Mouse (Mus musculus) testis, adult 2 months (tissue): ENCODE results near the gene Fga. TPM values are rescaled to one million over a fixed set of nuclear protein-coding genes. Genes with fewer than 3 reads are reported as not detected.

Experiments
- H3K27ac ChIP-seq: fragments of 200-500 bp; 2 replicates; pipeline ENCODE4 v1.5.1; 2012; ENCODE audit warnings: low read depth, low read length; ENCODE audit not compliant: control insufficient read depth, insufficient read depth
- H3K27me3 ChIP-seq: fragments of 200-500 bp; 2 replicates; pipeline ENCODE4 v1.6.1; 2012; ENCODE audit warnings: mild to moderate bottlenecking, low read length, moderate library complexity; ENCODE audit not compliant: control insufficient read depth, insufficient read depth
- H3K36me3 ChIP-seq: fragments of 200-500 bp; 2 replicates; pipeline ENCODE4 v1.6.1; 2012; ENCODE audit warnings: mild to moderate bottlenecking, low read length; ENCODE audit not compliant: control insufficient read depth, insufficient read depth
- H3K4me1 ChIP-seq: fragments of 200-500 bp; 2 replicates; pipeline ENCODE4 v1.6.1; 2012; ENCODE audit warnings: low read length; ENCODE audit not compliant: control insufficient read depth, insufficient read depth
- H3K4me3 ChIP-seq: fragments of 200-500 bp; 2 replicates; pipeline ENCODE4 v1.5.1; 2012; ENCODE audit warnings: low read depth, mild to moderate bottlenecking, low read length, moderate library complexity, mixed read lengths; ENCODE audit not compliant: control insufficient read depth
- CTCF ChIP-seq: fragments of 200-500 bp; IDR thresholded peaks from 2 replicates; pipeline ENCODE4 v1.5.1; 2012; ENCODE audit warnings: low read depth, mild to moderate bottlenecking, inconsistent platforms, low read length, moderate library complexity; ENCODE audit not compliant: control insufficient read depth, insufficient read depth, insufficient replicate concordance
- POLR2A ChIP-seq: fragments of 200-500 bp; IDR thresholded peaks from 2 replicates; pipeline ENCODE4 v1.6.1; 2012; ENCODE audit warnings: low read depth, mild to moderate bottlenecking, inconsistent platforms, low read length, moderate library complexity; ENCODE audit not compliant: control insufficient read depth
- polyA plus RNA-seq: library from polyadenylated mRNA; depleted of rRNA; stranded (reverse); fragments of >200 nt; gene quantifications from 2 replicates; pipeline ENCODE4 v1.2.3, GENCODE M21; 2012

The Fga gene
- polyA plus RNA-seq, 1 experiment, result 0.06 TPM

- no peak for TF ChIP-seq POLR2A
- TF ChIP-seq CTCF, result no peak
- H3K36me3 ChIP-seq, result no peaks in the 10 kb centered on the region
- no peak overlapping the region for H3K4me3 ChIP-seq
- H3K4me1 ChIP-seq, result no peaks in the 10 kb centered on the region
- no peaks in the 10 kb centered on the region for H3K27me3 ChIP-seq
- no peak overlapping the region for H3K27ac ChIP-seq
Observed at GRCm38 (mm10) chr3:83012636-83013035, 13.2 kb upstream of the Fga start.

- no peaks in the 10 kb centered on the region for H3K4me1 ChIP-seq
- TF ChIP-seq CTCF, result no peak
- no peak for TF ChIP-seq POLR2A
- H3K27me3 ChIP-seq, result no peaks in the 10 kb centered on the region
- H3K36me3 ChIP-seq, result no peaks in the 10 kb centered on the region
- H3K4me3 ChIP-seq, result no peak overlapping the region
- H3K27ac ChIP-seq, result no peak overlapping the region
Observed at GRCm38 (mm10) chr3:83013951-83014350, 11.9 kb upstream of the Fga start.

- Histone ChIP-seq H3K4me3 (no peak overlapping the region), H3K36me3 (no peaks in the 10 kb centered on the region), H3K27me3 (no peaks in the 10 kb centered on the region), H3K27ac (no peak overlapping the region), H3K4me1 (no peaks in the 10 kb centered on the region)
- TF ChIP-seq CTCF (no peak), POLR2A (no peak)
Observed at GRCm38 (mm10) chr3:83016236-83016635, 9.6 kb upstream of the Fga start.

DNA sequence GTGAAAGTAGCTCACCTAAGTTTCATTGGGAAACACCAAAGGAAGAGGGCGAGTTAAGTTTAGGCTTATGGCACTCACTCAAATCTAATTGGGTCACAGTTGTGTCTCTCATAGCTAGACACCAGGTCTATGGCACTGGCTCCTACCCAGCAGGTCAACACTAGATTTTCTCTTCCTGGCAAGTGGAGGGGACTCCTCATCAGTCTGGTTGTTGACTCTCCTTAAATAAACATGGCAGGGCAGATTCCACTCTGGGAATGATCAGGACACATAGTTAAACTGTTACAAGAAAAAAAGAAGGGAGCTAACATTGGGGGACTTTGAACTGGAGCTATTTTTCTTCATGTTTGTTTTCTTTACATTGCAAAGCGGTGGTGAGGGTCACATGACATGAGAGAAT lies 5.5 kb upstream of the Fga start:
- Histone ChIP-seq H3K36me3 (no peaks in the 10 kb centered on the region), H3K27ac (no peak overlapping the region), H3K4me3 (no peak overlapping the region), H3K4me1 (no peaks in the 10 kb centered on the region), H3K27me3 (no peaks in the 10 kb centered on the region)
- TF ChIP-seq CTCF, result no peak
- TF ChIP-seq POLR2A, result no peak

- no peak for TF ChIP-seq POLR2A
- TF ChIP-seq CTCF, result no peak
- Histone ChIP-seq H3K4me3 (no peak overlapping the region), H3K4me1 (no peaks in the 10 kb centered on the region), H3K27me3 (no peaks in the 10 kb centered on the region), H3K27ac (no peak overlapping the region), H3K36me3 (no peaks in the 10 kb centered on the region)
Observed at GRCm38 (mm10) chr3:83021176-83021575, 4.7 kb upstream of the Fga start.

GRCm38 (mm10) chr3:83025036-83025435 lies 840 bp upstream of the Fga start:
- H3K4me3 ChIP-seq, result no peak overlapping the region
- no peaks in the 10 kb centered on the region for H3K4me1 ChIP-seq
- H3K36me3 ChIP-seq, result no peaks in the 10 kb centered on the region
- H3K27ac ChIP-seq, result no peak overlapping the region
- no peak for TF ChIP-seq POLR2A
- TF ChIP-seq CTCF, result no peak
- H3K27me3 ChIP-seq, result no peaks in the 10 kb centered on the region

DNA sequence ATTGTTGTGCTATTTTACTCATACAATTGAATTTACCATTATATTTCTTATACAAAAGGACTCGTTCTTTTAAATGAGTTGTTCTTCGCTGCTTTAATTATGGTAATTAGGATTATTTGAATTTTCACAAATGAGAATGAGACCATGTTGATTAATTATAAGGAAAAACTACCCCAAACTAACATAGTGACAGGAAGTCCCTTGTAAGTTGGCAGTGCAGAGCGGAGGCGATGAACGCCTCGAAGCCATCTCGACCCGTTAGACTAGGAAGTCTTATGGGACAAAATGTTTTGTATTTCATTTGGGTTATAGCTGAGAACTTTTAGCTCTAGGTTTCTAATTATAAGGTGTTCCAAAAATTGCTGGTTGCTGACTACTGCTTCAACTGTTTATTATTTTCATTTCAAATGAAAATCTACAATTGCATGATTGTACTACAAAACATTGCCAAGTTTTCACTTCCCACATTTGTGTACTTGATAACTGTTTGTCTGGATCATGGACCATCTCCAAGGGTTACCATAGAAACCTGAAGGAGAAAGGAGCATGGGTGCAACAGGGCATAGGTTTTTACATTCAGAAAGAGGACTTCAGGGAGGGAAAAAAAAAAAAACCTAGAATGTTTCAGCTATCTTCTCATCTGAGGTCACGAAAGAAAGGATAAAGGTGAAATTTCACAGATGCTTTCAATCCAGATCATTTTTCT lies 1.8 kb downstream of the Fga start:
- Histone ChIP-seq H3K27me3 (no peaks in the 10 kb centered on the region), H3K4me1 (peaks cover 11% of the 10 kb centered on the region), H3K27ac (no peak overlapping the region), H3K4me3 (no peak overlapping the region), H3K36me3 (no peaks in the 10 kb centered on the region)
- TF ChIP-seq POLR2A (no peak), CTCF (no peak)
